Mouse (Mus musculus) midbrain, postnatal 0 days (tissue): Measurements from ENCODE around the gene Snd1. TPM values are rescaled to one million over a fixed set of nuclear protein-coding genes. Genes with fewer than 3 reads are reported as not detected.

ENCODE experiments used
- ATAC-seq: fragments of 200-750 bp; cut with Nextera tagmentation; 2 replicates; pipeline ENCODE4 v1.8.0; 2017; ENCODE audit warnings: moderate number of reproducible peaks, mild to moderate bottlenecking, moderate TSS enrichment, moderate library complexity; ENCODE audit not compliant: low FRiP score
- DNase-seq: peaks from one replicate; pipeline ENCODE4 v3.0.0-alpha.2; 2015; ENCODE audit warnings: low spot score
- H3K27ac ChIP-seq: fragments of 300-500 bp; sonication (generic); 2 replicates; pipeline ENCODE4 v1.5.1; 2014; ENCODE audit warnings: low read depth, mild to moderate bottlenecking, low read length, mixed read lengths
- H3K27me3 ChIP-seq: fragments of 300-500 bp; sonication (generic); 2 replicates; pipeline ENCODE4 v1.6.1; 2014; ENCODE audit warnings: low read length, control low read depth, mixed read lengths; ENCODE audit not compliant: insufficient read depth
- H3K36me3 ChIP-seq: fragments of 300-500 bp; sonication (generic); 2 replicates; pipeline ENCODE4 v1.6.1; 2014; ENCODE audit warnings: low read length, control low read depth, mixed read lengths; ENCODE audit not compliant: insufficient read depth
- H3K4me1 ChIP-seq: fragments of 300-500 bp; sonication (generic); 2 replicates; pipeline ENCODE4 v1.6.1; 2014; ENCODE audit warnings: mild to moderate bottlenecking, control low read depth, antibody characterized with exemption, low read length, mixed read lengths; ENCODE audit not compliant: insufficient read depth
- H3K4me2 ChIP-seq: fragments of 300-500 bp; sonication (generic); 2 replicates; pipeline ENCODE4 v1.6.1; 2014; ENCODE audit warnings: low read depth, mild to moderate bottlenecking, low read length, mixed read lengths; ENCODE audit not compliant: poor library complexity, severe bottlenecking
- H3K4me3 ChIP-seq: fragments of 300-500 bp; sonication (generic); 2 replicates; pipeline ENCODE4 v1.5.1; 2014; ENCODE audit warnings: low read depth, mild to moderate bottlenecking, low read length, moderate library complexity
- H3K9ac ChIP-seq: fragments of 300-500 bp; sonication (generic); replicated peaks from 2 replicates; pipeline ENCODE4 v1.6.1; 2014; ENCODE audit warnings: mild to moderate bottlenecking, low read length, moderate library complexity, mixed read lengths; ENCODE audit not compliant: poor library complexity, severe bottlenecking
- H3K9me3 ChIP-seq: fragments of 300-500 bp; sonication (generic); 2 replicates; pipeline ENCODE4 v1.6.1; 2016; ENCODE audit warnings: low read length, control low read depth
- CTCF ChIP-seq: IDR thresholded peaks from 2 replicates; pipeline ENCODE4 v1.5.1; 2016; ENCODE audit warnings: antibody characterized with exemption, mild to moderate bottlenecking
- WGBS: fragments of 180-500 bp; shearing (Covaris S2); extraction: QIAGEN DNeasy Blood & Tissue Kit; methylation state at CpG from one replicate; pipeline ENCODE4 v1.1.7; 2014; 5-methylcytosine and 5-hydroxymethylcytosine counted together
- polyA plus RNA-seq: library from polyadenylated mRNA; unstranded; fragments of >200 nt; fragmentation: Nextera tagmentation; extraction: Ambion mirVana; gene quantifications from 2 replicates; pipeline ENCODE4 v1.2.1, GENCODE M21; 2015
- total RNA-seq: library from RNA; depleted of rRNA; stranded (reverse); fragments of >200 nt; gene quantifications from 2 replicates; pipeline ENCODE4 v1.2.3, GENCODE M21; 2014

Gene Snd1
- total and polyA plus RNA-seq, 2 experiments from 2014 or later, result 70.6 to 81.1 TPM

GRCm38 (mm10) chr6:28479865-28480751, 5.2 kb downstream of the Snd1 start:
- Histone ChIP-seq H3K4me1 (peaks cover 5% of the 10 kb centered on the region; the same call in 1 of the 2 replicates), H3K4me3 (peak overlapping the region; percentile 68), H3K9me3 (no peaks in the 10 kb centered on the region), H3K4me2 (peak overlapping the region; percentile 84), H3K27ac (peak overlapping the region; percentile 2; the same call in 1 of the 2 replicates), H3K27me3 (no peaks in the 10 kb centered on the region), H3K36me3 (no peaks in the 10 kb centered on the region), H3K9ac (peak overlapping the region; percentile 51)
- DNase-seq, result peak; percentile 100
- TF ChIP-seq CTCF, result peak; percentile 20; the same call in 1 of the 2 replicates
- under 1% methylated on average over 62 of the region's 68 CpGs for WGBS
- ATAC-seq, result peak; percentile 99

DNA sequence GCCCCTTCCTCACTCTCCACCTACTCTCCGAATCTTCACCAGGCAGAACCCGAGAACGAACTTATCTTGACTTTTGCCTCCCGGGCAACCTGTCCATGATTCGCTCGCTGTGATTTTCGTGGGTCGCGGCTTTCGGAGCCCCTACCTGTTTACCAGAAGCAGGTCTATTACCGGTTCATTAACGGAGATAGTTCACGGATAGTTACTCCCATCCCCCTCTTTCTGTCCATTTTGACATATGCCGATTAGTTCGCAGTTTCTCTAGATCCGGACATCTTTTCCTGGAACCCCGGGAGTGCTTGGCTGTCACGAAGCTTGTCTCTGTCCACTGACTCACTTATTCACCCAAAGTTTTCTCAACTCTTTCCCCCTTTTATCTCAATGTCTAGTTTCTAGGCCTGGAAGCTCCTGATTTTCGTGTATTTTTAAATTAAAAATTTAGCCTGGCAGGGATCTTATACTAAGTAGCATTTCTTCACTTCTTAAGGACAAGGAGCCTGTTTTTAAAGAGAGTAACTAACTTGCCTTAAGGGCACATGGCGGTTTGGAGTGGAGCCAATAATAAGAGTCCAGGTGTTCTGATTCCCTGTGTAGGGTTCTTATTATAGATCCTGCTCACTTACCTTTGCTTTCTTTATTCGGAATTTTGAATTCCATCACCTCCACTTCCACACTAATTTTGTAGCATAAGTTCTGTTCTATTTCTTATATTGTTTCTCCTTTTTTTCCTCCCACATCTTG, 6.0 kb downstream of the Snd1 start:
- H3K4me3 ChIP-seq, result peak overlapping the region; percentile 68
- H3K27ac ChIP-seq, result no peak overlapping the region
- no peaks in the 10 kb centered on the region for H3K27me3 ChIP-seq
- ATAC-seq (no peak; the same call in 1 of the 2 replicates), DNase-seq (no peak)
- peak overlapping the region; percentile 51 for H3K9ac ChIP-seq
- H3K4me2 ChIP-seq, result peak overlapping the region; percentile 84
- no peaks in the 10 kb centered on the region for H3K36me3 ChIP-seq
- no peak for TF ChIP-seq CTCF
- peaks cover 5% of the 10 kb centered on the region; the same call in 1 of the 2 replicates for H3K4me1 ChIP-seq
- WGBS, result 7% methylated on average over 21 of the region's 21 CpGs
- no peaks in the 10 kb centered on the region for H3K9me3 ChIP-seq

DNA sequence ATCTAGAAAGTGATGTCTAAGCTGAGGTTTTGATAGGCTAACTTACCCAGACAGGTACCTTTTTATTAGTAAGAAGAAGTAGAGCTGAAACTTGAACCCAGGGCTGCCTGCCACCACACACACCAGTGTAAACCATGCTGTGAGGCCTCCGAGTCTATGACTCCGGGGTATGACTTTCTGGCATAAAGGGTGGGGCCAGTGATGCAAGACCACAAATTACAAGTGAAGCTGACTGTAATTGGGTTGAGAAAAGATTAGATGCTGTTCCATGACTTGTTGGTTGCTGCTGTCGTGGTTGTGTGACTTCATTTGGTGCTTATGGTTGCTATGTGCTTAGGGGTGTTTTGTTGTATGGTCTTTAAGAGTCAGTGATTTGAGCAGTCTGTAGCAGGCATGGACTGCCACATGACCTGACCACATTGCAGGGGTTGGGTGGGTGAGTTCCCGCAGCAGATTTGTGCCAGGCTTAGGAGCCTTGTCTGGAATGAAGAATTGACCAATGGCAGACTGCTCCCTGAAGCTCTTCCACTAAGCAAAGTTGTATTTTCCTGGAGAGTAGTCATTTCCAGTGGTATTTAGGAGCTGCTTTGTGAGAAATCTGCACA, 7.9 kb downstream of the Snd1 start:
- Histone ChIP-seq H3K36me3 (no peaks in the 10 kb centered on the region), H3K4me3 (no peak overlapping the region), H3K9ac (no peak overlapping the region), H3K27me3 (no peaks in the 10 kb centered on the region), H3K9me3 (no peaks in the 10 kb centered on the region), H3K4me2 (no peak overlapping the region), H3K27ac (no peak overlapping the region), H3K4me1 (peaks cover 5% of the 10 kb centered on the region; the same call in 1 of the 2 replicates)
- WGBS, result 86% methylated on average over 4 of the region's 4 CpGs
- no peak for DNase-seq
- no peak for ATAC-seq
- no peak for TF ChIP-seq CTCF

- Histone ChIP-seq H3K9me3 (no peaks in the 10 kb centered on the region), H3K27me3 (no peaks in the 10 kb centered on the region), H3K27ac (no peak overlapping the region), H3K4me3 (no peak overlapping the region), H3K9ac (no peak overlapping the region), H3K36me3 (no peaks in the 10 kb centered on the region), H3K4me2 (no peak overlapping the region), H3K4me1 (peaks cover 2% of the 10 kb centered on the region; the same call in 1 of the 2 replicates)
- no peak for DNase-seq
- no peak for ATAC-seq
- no peak for TF ChIP-seq CTCF
- 90% methylated on average over 2 of the region's 2 CpGs for WGBS
Measured at GRCm38 (mm10) chr6:28486008-28486407, 11.1 kb downstream of the Snd1 start.

GRCm38 (mm10) chr6:28486471-28486870, 11.5 kb downstream of the Snd1 start:
- Histone ChIP-seq H3K4me1 (no peaks in the 10 kb centered on the region), H3K9me3 (no peaks in the 10 kb centered on the region), H3K27ac (no peak overlapping the region), H3K4me2 (no peak overlapping the region), H3K4me3 (no peak overlapping the region), H3K27me3 (no peaks in the 10 kb centered on the region), H3K9ac (no peak overlapping the region), H3K36me3 (no peaks in the 10 kb centered on the region)
- DNase-seq (no peak), ATAC-seq (no peak)
- no peak for TF ChIP-seq CTCF
- 90% methylated on average over 2 of the region's 2 CpGs for WGBS
